Mouse (Mus musculus) E14TG2a.4 (cell line): ENCODE results near the gene Gm43064.
A peak's percentile ranks its signal among the peaks of the same experiment; 100 is the strongest.

ENCODE experiments used
- H3K27me3 ChIP-seq: 2 replicates; pipeline ENCODE4 v1.6.1; 2014; ENCODE audit warnings: low read length, control low read depth; ENCODE audit not compliant: insufficient read depth
- H3K36me3 ChIP-seq: 2 replicates; pipeline ENCODE4 v1.6.1; 2014; ENCODE audit warnings: low read length, control low read depth; ENCODE audit not compliant: insufficient read depth
- H3K4me1 ChIP-seq: replicated peaks from 2 replicates; pipeline ENCODE4 v1.6.1; 2014; ENCODE audit warnings: low read depth, low read length, control low read depth
- H3K4me3 ChIP-seq: replicated peaks from 2 replicates; pipeline ENCODE4 v1.5.1; 2014; ENCODE audit warnings: mild to moderate bottlenecking, low read length
- H3K9me3 ChIP-seq: 2 replicates; pipeline ENCODE4 v1.6.1; 2014; ENCODE audit warnings: low read length, control low read depth
- CTCF ChIP-seq: conservative IDR thresholded peaks from 2 replicates; pipeline ENCODE4 v1.5.1; 2014; ENCODE audit warnings: low read length
- NANOG ChIP-seq: IDR thresholded peaks from 2 replicates; pipeline ENCODE4 v1.6.1; 2014; ENCODE audit warnings: borderline replicate concordance, low read length, mixed read lengths
- POU5F1 ChIP-seq: IDR thresholded peaks from 2 replicates; pipeline ENCODE4 v1.6.1; 2014; ENCODE audit warnings: low read length, borderline replicate concordance

Gene Gm43064

GRCm38 (mm10) chr3:103779183-103779582 lies 30.2 kb upstream of the Gm43064 start:
- Histone ChIP-seq H3K4me1 (peaks cover 66% of the 10 kb centered on the region), H3K27me3 (no peaks in the 10 kb centered on the region), H3K36me3 (peaks cover 30% of the 10 kb centered on the region), H3K9me3 (no peaks in the 10 kb centered on the region), H3K4me3 (no peak overlapping the region)
- TF ChIP-seq CTCF (no peak), POU5F1 (no peak), NANOG (no peak)

- Histone ChIP-seq H3K9me3 (no peaks in the 10 kb centered on the region), H3K4me3 (no peak overlapping the region), H3K4me1 (peaks cover 69% of the 10 kb centered on the region), H3K27me3 (no peaks in the 10 kb centered on the region), H3K36me3 (peaks cover 26% of the 10 kb centered on the region)
- TF ChIP-seq POU5F1 (no peak), NANOG (no peak), CTCF (no peak)
Measured at GRCm38 (mm10) chr3:103780271-103780670, 29.1 kb upstream of the Gm43064 start.

- no peak for TF ChIP-seq POU5F1
- peaks cover 21% of the 10 kb centered on the region for H3K36me3 ChIP-seq
- H3K27me3 ChIP-seq: no peaks in the 10 kb centered on the region
- no peaks in the 10 kb centered on the region for H3K9me3 ChIP-seq
- H3K4me1 ChIP-seq: peaks cover 69% of the 10 kb centered on the region
- no peak overlapping the region for H3K4me3 ChIP-seq
Measured at GRCm38 (mm10) chr3:103780777-103781176, 28.6 kb upstream of the Gm43064 start.

- no peaks in the 10 kb centered on the region for H3K27me3 ChIP-seq
- no peaks in the 10 kb centered on the region for H3K9me3 ChIP-seq
- H3K4me3 ChIP-seq: no peak overlapping the region
- no peak for TF ChIP-seq POU5F1
- TF ChIP-seq CTCF: no peak
- no peak for TF ChIP-seq NANOG
- peaks cover 77% of the 10 kb centered on the region for H3K4me1 ChIP-seq
- peaks cover 6% of the 10 kb centered on the region for H3K36me3 ChIP-seq
Measured at GRCm38 (mm10) chr3:103782844-103783609, 26.3 kb upstream of the Gm43064 start.

GRCm38 (mm10) chr3:103787225-103787624 lies 22.1 kb upstream of the Gm43064 start:
- no peaks in the 10 kb centered on the region for H3K36me3 ChIP-seq
- no peaks in the 10 kb centered on the region for H3K9me3 ChIP-seq
- H3K4me1 ChIP-seq: peaks cover 74% of the 10 kb centered on the region
- TF ChIP-seq CTCF (no peak), POU5F1 (peak; percentile 16; the same call in 1 of the 2 replicates)
- H3K4me3 ChIP-seq: no peak overlapping the region
- no peaks in the 10 kb centered on the region for H3K27me3 ChIP-seq

- TF ChIP-seq CTCF: no peak
- no peak for TF ChIP-seq NANOG
- TF ChIP-seq POU5F1: no peak
- Histone ChIP-seq H3K27me3 (no peaks in the 10 kb centered on the region), H3K9me3 (no peaks in the 10 kb centered on the region), H3K36me3 (no peaks in the 10 kb centered on the region), H3K4me3 (peak overlapping the region; percentile 92; the same call in 1 of the 2 replicates), H3K4me1 (peaks cover 60% of the 10 kb centered on the region)
Measured at GRCm38 (mm10) chr3:103789096-103789495, 20.3 kb upstream of the Gm43064 start.

- Histone ChIP-seq H3K36me3 (no peaks in the 10 kb centered on the region), H3K4me1 (peaks cover 53% of the 10 kb centered on the region), H3K27me3 (0 out of 2 replicates have a peak, but pooled peaks cover 2% of the 10 kb centered on the region), H3K9me3 (no peaks in the 10 kb centered on the region), H3K4me3 (peak overlapping the region; percentile 92)
- TF ChIP-seq NANOG: no peak
- TF ChIP-seq CTCF: no peak
- no peak for TF ChIP-seq POU5F1
Measured at GRCm38 (mm10) chr3:103789891-103790345, 19.5 kb upstream of the Gm43064 start.

- Histone ChIP-seq H3K36me3 (no peaks in the 10 kb centered on the region), H3K9me3 (no peaks in the 10 kb centered on the region), H3K4me3 (peak overlapping the region; percentile 92), H3K4me1 (peaks cover 49% of the 10 kb centered on the region), H3K27me3 (peaks cover 6% of the 10 kb centered on the region)
- TF ChIP-seq NANOG (no peak), CTCF (no peak), POU5F1 (no peak)
Measured at GRCm38 (mm10) chr3:103790346-103791145, 18.8 kb upstream of the Gm43064 start.
